Mouse (Mus musculus): ENCODE measurements around the gene Gbf1. TPM values are rescaled to one million over a fixed set of nuclear protein-coding genes. Genes with fewer than 3 reads are reported as not detected.

Gbf1 gene
- polyA plus RNA-seq (2012; fragmentation: generic; extraction: Trizol), result 10 to 100 TPM; 26.6 to 62.4 TPM

GRCm38 (mm10) chr19:46152127-46152803 is at the start of gene Gbf1:
Gbf1 (plus strand) TSS chr19:46152509.

GRCm38 (mm10) chr19:46131694-46132525 is 20.4 kb upstream of the Gbf1 start, which contains the start of gene Elovl3:
Elovl3 (plus strand) TSS chr19:46131897.

GRCm38 (mm10) chr19:46147511-46148371 is 4.6 kb upstream of the Gbf1 start, which contains the start of gene Pitx3:
Pitx3 (minus strand) TSS chr19:46148326.

GRCm38 (mm10) chr19:46304216-46304841 is 152.0 kb downstream of the Gbf1 start, which contains the start of gene Nfkb2:
Nfkb2 (plus strand) TSS chr19:46304320.

GRCm38 (mm10) chr19:46326756-46327305 is 174.5 kb downstream of the Gbf1 start, which contains the start of gene Psd:
Psd (minus strand) TSS chr19:46327156.

GRCm38 (mm10) chr19:46328081-46329030 is 176.0 kb downstream of the Gbf1 start, which contains the start of gene Fbxl15:
Fbxl15 (plus strand) TSS chr19:46328184.

Other genes starting within 250 kb of the Gbf1 start
- gene Armh3, start 154.0 kb upstream of the Gbf1 start, polyA plus RNA-seq (2012; fragmentation: generic; extraction: Trizol), result 10 to 100 TPM in 1 of 2 experiments, 1 to 10 TPM in 1; 2.9 to 13.8 TPM
- 10 to 100 TPM; 14.9 to 20.3 TPM for gene Hps6, start 149.0 kb upstream of the Gbf1 start, polyA plus RNA-seq (2012; fragmentation: generic; extraction: Trizol)
- gene Pprc1, start 107.6 kb upstream of the Gbf1 start, polyA plus RNA-seq (2012; fragmentation: generic; extraction: Trizol), result 10 to 100 TPM; 14.1 to 17.5 TPM
- gene Ldb1, start 107.3 kb upstream of the Gbf1 start, polyA plus RNA-seq (2012; fragmentation: generic; extraction: Trizol), result 100 to 1,000 TPM in 1 of 2 experiments, 10 to 100 TPM in 1; 76.7 to 219 TPM
- gene Nolc1, start 76.6 kb upstream of the Gbf1 start, polyA plus RNA-seq (2012; fragmentation: generic; extraction: Trizol), result 10 to 100 TPM; 25.0 to 28.8 TPM
- under 1 TPM in 1 of 2 experiments, not detected in 1; 0.01 TPM for gene Elovl3, start 20.6 kb upstream of the Gbf1 start, polyA plus RNA-seq (2012; fragmentation: generic; extraction: Trizol)
- gene Pitx3, start 4.2 kb upstream of the Gbf1 start, polyA plus RNA-seq (2012; fragmentation: generic; extraction: Trizol), result not detected
- gene Nfkb2, start 151.8 kb downstream of the Gbf1 start, polyA plus RNA-seq (2012; fragmentation: generic; extraction: Trizol), result 10 to 100 TPM; 63.7 to 85.1 TPM
- gene Psd, start 174.6 kb downstream of the Gbf1 start, polyA plus RNA-seq (2012; fragmentation: generic; extraction: Trizol), result 10 to 100 TPM; 13.8 to 39.2 TPM
- gene Fbxl15, start 175.7 kb downstream of the Gbf1 start, polyA plus RNA-seq (2012; fragmentation: generic; extraction: Trizol), result 10 to 100 TPM; 25.0 to 36.3 TPM
- 100 to 1,000 TPM; 281 to 410 TPM for gene Cuedc2, start 186.2 kb downstream of the Gbf1 start, polyA plus RNA-seq (2012; fragmentation: generic; extraction: Trizol)
- gene Mfsd13a, start 188.6 kb downstream of the Gbf1 start, polyA plus RNA-seq (2012; fragmentation: generic; extraction: Trizol), result 1 to 10 TPM in 1 of 2 experiments, under 1 TPM in 1; 0.83 to 3.8 TPM
- gene 2310034G01Rik, start 197.8 kb downstream of the Gbf1 start, polyA plus RNA-seq (2012; fragmentation: generic; extraction: Trizol), result 1 to 10 TPM; 1.2 to 4.6 TPM
- 100 to 1,000 TPM; 138 to 168 TPM for gene Actr1a, start 243.2 kb downstream of the Gbf1 start, polyA plus RNA-seq (2012; fragmentation: generic; extraction: Trizol)
- 10 to 100 TPM in 1 of 2 experiments, 1 to 10 TPM in 1; 6.5 to 28.7 TPM for gene Sufu, start 244.4 kb downstream of the Gbf1 start, polyA plus RNA-seq (2012; fragmentation: generic; extraction: Trizol)

All from C3H10T1/2 (cell line).